Mouse (Mus musculus): ENCODE results near the gene Gp9.

DNA sequence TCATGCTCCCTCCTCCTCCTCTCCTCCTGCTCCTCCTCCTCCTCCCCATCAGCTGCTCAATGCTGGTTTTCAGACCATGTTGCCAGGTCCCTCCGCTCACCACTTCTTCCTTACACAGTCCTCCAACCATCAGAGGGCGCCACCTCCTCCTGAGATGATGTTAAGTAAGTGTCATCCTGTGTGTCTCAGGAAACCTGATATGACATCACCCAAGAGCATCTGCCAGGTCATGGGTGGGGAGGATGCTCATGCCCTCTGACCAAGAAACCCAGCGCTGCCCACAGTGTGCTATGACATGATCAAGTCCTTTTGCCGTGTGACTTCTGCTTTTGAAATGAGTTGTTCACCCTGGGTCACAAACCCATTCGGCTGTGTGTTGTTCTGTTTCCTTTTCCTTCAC, 35.1 kb upstream of the Gp9 start:
- no peak for TF ChIP-seq CTCF (IDR thresholded peaks at IDR 0.05; ENCODE audit: extremely low read depth, insufficient read depth, low read length)
- no peak for TF ChIP-seq POLR2A (IDR thresholded peaks at IDR 0.05; ENCODE audit: extremely low read depth, insufficient read depth, low read length)
